Mouse (Mus musculus) liver, embryonic 11.5 days (tissue): ENCODE results near the gene Arhgef28. TPM values are rescaled to one million over a fixed set of nuclear protein-coding genes. Genes with fewer than 3 reads are reported as not detected.

Source experiments
- ATAC-seq: fragments of 200-750 bp; cut with Nextera tagmentation; replicated peaks from 2 replicates; pipeline ENCODE4 v1.8.0; 2017; ENCODE audit warnings: moderate number of reproducible peaks, mild to moderate bottlenecking, moderate TSS enrichment, moderate library complexity; ENCODE audit not compliant: low FRiP score
- DNase-seq: peaks from one replicate; pipeline ENCODE4 v3.0.0-alpha.2; 2017; ENCODE audit warnings: low spot score
- H3K27ac ChIP-seq: fragments of 300-500 bp; sonication (generic); 2 replicates; pipeline ENCODE4 v1.5.1; 2014; ENCODE audit warnings: mild to moderate bottlenecking, low read depth, low read length, control low read depth
- H3K27me3 ChIP-seq: fragments of 300-500 bp; sonication (generic); replicated peaks from 2 replicates; pipeline ENCODE4 v1.6.1; 2014; ENCODE audit warnings: low read length, mixed read lengths; ENCODE audit not compliant: control insufficient read depth, insufficient read depth
- H3K36me3 ChIP-seq: fragments of 300-500 bp; sonication (generic); 2 replicates; pipeline ENCODE4 v1.6.1; 2014; ENCODE audit warnings: mild to moderate bottlenecking, low read length, moderate library complexity, mixed read lengths; ENCODE audit not compliant: control insufficient read depth, insufficient read depth
- H3K4me1 ChIP-seq: fragments of 300-500 bp; sonication (generic); replicated peaks from 2 replicates; pipeline ENCODE4 v1.6.1; 2014; ENCODE audit warnings: low read length, mixed read lengths; ENCODE audit not compliant: control insufficient read depth, insufficient read depth
- H3K4me2 ChIP-seq: fragments of 300-500 bp; sonication (generic); 2 replicates; pipeline ENCODE4 v1.6.1; 2014; ENCODE audit warnings: mild to moderate bottlenecking, control low read depth, moderate library complexity
- H3K4me3 ChIP-seq: fragments of 300-500 bp; sonication (generic); 2 replicates; pipeline ENCODE4 v1.5.1; 2014; ENCODE audit warnings: low read depth, low read length, control low read depth
- H3K9ac ChIP-seq: fragments of 300-500 bp; sonication (generic); 2 replicates; pipeline ENCODE4 v1.6.1; 2014; ENCODE audit warnings: low read depth, low read length, control low read depth
- H3K9me3 ChIP-seq: fragments of 300-500 bp; sonication (generic); 2 replicates; pipeline ENCODE4 v1.6.1; 2016; ENCODE audit warnings: low read length, inconsistent platforms, mixed read lengths; ENCODE audit not compliant: control insufficient read depth
- WGBS: fragments of 180-500 bp; shearing (Covaris S2); extraction: QIAGEN DNeasy Blood & Tissue Kit; methylation state at CpG from one replicate; pipeline ENCODE4 v1.1.7; 2014; 5-methylcytosine and 5-hydroxymethylcytosine counted together
- polyA plus RNA-seq: library from polyadenylated mRNA; unstranded; fragments of >200 nt; fragmentation: Nextera tagmentation; extraction: Ambion mirVana; gene quantifications from 2 replicates; pipeline ENCODE4 v1.2.1, GENCODE M21; 2014

The Arhgef28 gene
- polyA plus RNA-seq, 1 experiment from 2014 or later = 2.7 TPM

- H3K27ac ChIP-seq = no peak overlapping the region
- H3K9ac ChIP-seq = no peak overlapping the region
- H3K27me3 ChIP-seq = no peaks in the 10 kb centered on the region
- ATAC-seq (no peak), DNase-seq (no peak)
- no peaks in the 10 kb centered on the region for H3K36me3 ChIP-seq
- H3K4me2 ChIP-seq = no peak overlapping the region
- no peaks in the 10 kb centered on the region for H3K4me1 ChIP-seq
- no peaks in the 10 kb centered on the region for H3K9me3 ChIP-seq
- WGBS = 74% methylated on average over 15 of the region's 15 CpGs
- H3K4me3 ChIP-seq = no peak overlapping the region
These were observed 314.0 kb downstream of the Arhgef28 start for GRCm38 (mm10) chr13:97892089-97892884.

GRCm38 (mm10) chr13:97888046-97888445, 318.2 kb downstream of the Arhgef28 start:
- DNase-seq (no peak), ATAC-seq (no peak)
- WGBS = 57% methylated on average over 6 of the region's 6 CpGs
- Histone ChIP-seq H3K27ac (no peak overlapping the region), H3K4me1 (no peaks in the 10 kb centered on the region), H3K4me2 (no peak overlapping the region), H3K36me3 (no peaks in the 10 kb centered on the region), H3K27me3 (no peaks in the 10 kb centered on the region), H3K9ac (no peak overlapping the region), H3K9me3 (no peaks in the 10 kb centered on the region), H3K4me3 (no peak overlapping the region)

- 61% methylated on average over 7 of the region's 7 CpGs for WGBS
- no peak for DNase-seq
- Histone ChIP-seq H3K4me1 (no peaks in the 10 kb centered on the region), H3K4me3 (no peak overlapping the region), H3K9me3 (no peaks in the 10 kb centered on the region), H3K9ac (no peak overlapping the region), H3K27me3 (no peaks in the 10 kb centered on the region), H3K36me3 (no peaks in the 10 kb centered on the region), H3K27ac (no peak overlapping the region), H3K4me2 (no peak overlapping the region)
- ATAC-seq = no peak
These were observed 318.7 kb downstream of the Arhgef28 start for GRCm38 (mm10) chr13:97887558-97887957.

GRCm38 (mm10) chr13:97883629-97884028, 322.6 kb downstream of the Arhgef28 start:
- ATAC-seq = no peak
- no peak for DNase-seq
- H3K9me3 ChIP-seq = no peaks in the 10 kb centered on the region
- H3K36me3 ChIP-seq = no peaks in the 10 kb centered on the region
- no peak overlapping the region for H3K4me3 ChIP-seq
- no peak overlapping the region for H3K4me2 ChIP-seq
- no peak overlapping the region for H3K9ac ChIP-seq
- H3K27me3 ChIP-seq = no peaks in the 10 kb centered on the region
- 79% methylated on average over 10 of the region's 10 CpGs for WGBS
- no peaks in the 10 kb centered on the region for H3K4me1 ChIP-seq
- H3K27ac ChIP-seq = no peak overlapping the region

GRCm38 (mm10) chr13:97876450-97876849, 329.8 kb downstream of the Arhgef28 start:
- H3K4me1 ChIP-seq = no peaks in the 10 kb centered on the region
- DNase-seq (no peak), ATAC-seq (no peak)
- H3K9me3 ChIP-seq = no peaks in the 10 kb centered on the region
- no peak overlapping the region for H3K9ac ChIP-seq
- 75% methylated on average over 4 of the region's 4 CpGs for WGBS
- H3K36me3 ChIP-seq = no peaks in the 10 kb centered on the region
- no peak overlapping the region for H3K4me2 ChIP-seq
- H3K27ac ChIP-seq = no peak overlapping the region
- no peak overlapping the region for H3K4me3 ChIP-seq
- no peaks in the 10 kb centered on the region for H3K27me3 ChIP-seq

- Histone ChIP-seq H3K4me3 (no peak overlapping the region), H3K4me1 (no peaks in the 10 kb centered on the region), H3K9me3 (no peaks in the 10 kb centered on the region), H3K9ac (no peak overlapping the region), H3K4me2 (no peak overlapping the region), H3K27me3 (no peaks in the 10 kb centered on the region), H3K27ac (no peak overlapping the region), H3K36me3 (no peaks in the 10 kb centered on the region)
- no peak for ATAC-seq
- WGBS = 82% methylated on average over 6 of the region's 6 CpGs
- DNase-seq = no peak
These were observed 330.2 kb downstream of the Arhgef28 start for GRCm38 (mm10) chr13:97876031-97876430.

GRCm38 (mm10) chr13:97869428-97869827, 336.8 kb downstream of the Arhgef28 start:
- no peak overlapping the region for H3K4me3 ChIP-seq
- ATAC-seq = no peak

GRCm38 (mm10) chr13:97867322-97867962, 338.8 kb downstream of the Arhgef28 start:
- Histone ChIP-seq H3K27ac (no peak overlapping the region), H3K36me3 (no peaks in the 10 kb centered on the region), H3K4me2 (no peak overlapping the region), H3K27me3 (no peaks in the 10 kb centered on the region), H3K9ac (no peak overlapping the region), H3K4me3 (no peak overlapping the region), H3K4me1 (no peaks in the 10 kb centered on the region), H3K9me3 (no peaks in the 10 kb centered on the region)
- 71% methylated on average over 13 of the region's 13 CpGs for WGBS
- no peak for DNase-seq
- no peak for ATAC-seq

More at GRCm38 (mm10) chr13:97869428-97869827, 336.8 kb downstream of the Arhgef28 start:
- 83% methylated on average over 12 of the region's 12 CpGs for WGBS
- Histone ChIP-seq H3K27me3 (no peaks in the 10 kb centered on the region), H3K27ac (no peak overlapping the region), H3K4me2 (no peak overlapping the region), H3K4me1 (no peaks in the 10 kb centered on the region), H3K36me3 (no peaks in the 10 kb centered on the region), H3K9ac (no peak overlapping the region), H3K9me3 (no peaks in the 10 kb centered on the region)
- no peak for DNase-seq

- Histone ChIP-seq H3K4me1 (peaks cover 4% of the 10 kb centered on the region; the same call in 1 of the 2 replicates), H3K36me3 (no peaks in the 10 kb centered on the region), H3K27ac (no peak overlapping the region), H3K9ac (no peak overlapping the region), H3K4me3 (no peak overlapping the region), H3K4me2 (no peak overlapping the region), H3K27me3 (no peaks in the 10 kb centered on the region), H3K9me3 (no peaks in the 10 kb centered on the region)
- DNase-seq = no peak
- no peak for ATAC-seq
- WGBS = 79% methylated on average over 3 of the region's 3 CpGs
These were observed 347.2 kb downstream of the Arhgef28 start for GRCm38 (mm10) chr13:97859071-97859470.
